Mouse (Mus musculus) thymus, adult 2 months (tissue): ENCODE results near the gene Mto1.

Source experiments
- CTCF ChIP-seq: fragments of 200-500 bp; IDR thresholded peaks from 2 replicates; pipeline ENCODE4 v1.5.1; 2012; ENCODE audit warnings: mild to moderate bottlenecking, control low read depth, low read length, moderate library complexity, borderline replicate concordance; ENCODE audit not compliant: control insufficient read depth, poor library complexity, insufficient read depth; ENCODE audit errors: extremely low read depth
- POLR2A ChIP-seq: fragments of 200-500 bp; IDR thresholded peaks from 2 replicates; pipeline ENCODE4 v1.6.1; 2012; ENCODE audit warnings: mild to moderate bottlenecking, low read length, control low read depth, moderate library complexity; ENCODE audit not compliant: control insufficient read depth, poor library complexity, insufficient read depth; ENCODE audit errors: extremely low read depth

DNA sequence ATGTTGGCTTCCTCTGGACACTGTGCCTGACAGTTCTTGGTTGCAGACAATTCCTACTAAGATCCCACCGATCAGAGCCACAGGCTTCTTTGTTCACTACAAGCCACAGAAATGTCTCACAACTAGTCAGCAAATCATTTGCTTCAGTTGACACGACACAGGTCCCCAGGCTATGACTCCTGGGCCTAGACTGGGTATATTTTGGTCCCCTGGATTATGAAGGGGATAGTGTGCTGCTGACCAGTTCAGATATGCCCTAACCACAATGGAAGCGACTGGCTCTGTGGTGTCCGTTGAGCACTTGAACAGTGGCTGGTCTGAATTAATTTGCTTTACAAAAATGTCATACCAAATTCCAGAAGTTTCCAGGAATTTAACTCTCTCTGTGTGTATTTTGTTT is 66.7 kb downstream of the Mto1 start:
- TF ChIP-seq CTCF (no peak), POLR2A (no peak)
